Mouse (Mus musculus): ENCODE results near the gene Prdm16.

DNA sequence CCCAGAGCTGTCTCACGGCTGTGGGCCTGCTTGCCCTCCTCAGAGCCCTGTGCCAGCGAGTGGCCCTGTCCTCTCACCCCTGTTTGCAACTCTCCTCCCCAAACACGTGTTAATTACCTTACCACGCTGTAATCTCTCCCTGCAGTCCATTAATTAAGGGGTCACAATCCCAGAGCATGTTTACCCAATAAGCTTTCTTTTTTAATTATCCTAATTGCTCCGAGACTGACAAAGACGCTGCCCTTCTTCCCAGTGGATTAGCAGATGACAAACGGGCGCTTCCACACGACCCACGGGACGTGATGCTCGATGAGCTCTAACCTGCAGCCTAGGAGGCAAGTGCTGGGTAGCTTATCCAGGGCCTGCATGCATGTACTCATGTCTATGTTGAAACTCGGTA lies 176.7 kb downstream of the Prdm16 start:
- TF ChIP-seq MAX (IDR thresholded peaks at IDR 0.05; ENCODE audit: low read depth) (no peak), USF1 (IDR thresholded peaks at IDR 0.05; ENCODE audit: low read depth) (no peak), POLR2A (IDR thresholded peaks at IDR 0.05; ENCODE audit: insufficient read length, low read depth) (no peak), E2F4 (IDR thresholded peaks at IDR 0.05; ENCODE audit: insufficient read depth) (no peak), TCF12 (IDR thresholded peaks at IDR 0.05; ENCODE audit: insufficient read depth, poor library complexity, severe bottlenecking) (no peak), CEBPB (IDR thresholded peaks at IDR 0.05; ENCODE audit: insufficient read depth, poor library complexity, severe bottlenecking) (no peak)

All from myocyte (in vitro differentiated cells).